Mouse (Mus musculus): ENCODE results near the gene Sbp.

- TF ChIP-seq CTCF (conservative IDR thresholded peaks at IDR 0.05; ENCODE audit: low read length) (no peak), NANOG (IDR thresholded peaks at IDR 0.05; ENCODE audit: borderline replicate concordance, low read length) (no peak)
These were observed 16.9 kb upstream of the Sbp start for GRCm38 (mm10) chr17:23924531-23925007.

Data from E14TG2a.4 (cell line).